Mouse (Mus musculus): ENCODE data around the gene Slc25a34.

Gene Slc25a34

DNA sequence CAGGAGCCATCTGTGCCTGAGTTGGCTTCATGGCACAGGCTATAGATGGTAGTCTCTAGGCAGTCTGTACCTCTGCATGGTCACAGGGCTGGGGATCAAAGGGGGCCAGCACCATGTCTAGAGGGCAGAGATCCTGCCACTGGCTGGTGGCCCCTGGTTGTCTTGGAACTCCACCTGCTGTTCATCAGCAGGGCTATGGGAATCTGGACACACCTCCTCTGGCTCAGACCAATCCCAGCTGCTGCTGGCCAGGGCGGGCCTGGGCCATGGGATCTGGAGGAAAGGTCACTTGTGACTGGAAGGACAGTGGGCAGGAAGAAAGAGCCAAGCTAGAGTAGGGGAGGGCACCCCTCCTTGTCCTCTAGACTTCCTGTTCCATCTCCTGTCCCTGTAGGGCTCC is at the start of gene Slc25a34:
TSS of gene Slc25a34 (minus strand) at position 156 of the 400 bp plus-strand sequence.
- no peak for DNase-seq

- DNase-seq: no peak
These were observed 48.7 kb upstream of the Slc25a34 start for GRCm38 (mm10) chr4:141672325-141672724.

- DNase-seq: no peak
These were observed 47.8 kb upstream of the Slc25a34 start for GRCm38 (mm10) chr4:141671389-141671788.

GRCm38 (mm10) chr4:141669898-141670712 is 46.5 kb upstream of the Slc25a34 start:
- no peak for DNase-seq

DNA sequence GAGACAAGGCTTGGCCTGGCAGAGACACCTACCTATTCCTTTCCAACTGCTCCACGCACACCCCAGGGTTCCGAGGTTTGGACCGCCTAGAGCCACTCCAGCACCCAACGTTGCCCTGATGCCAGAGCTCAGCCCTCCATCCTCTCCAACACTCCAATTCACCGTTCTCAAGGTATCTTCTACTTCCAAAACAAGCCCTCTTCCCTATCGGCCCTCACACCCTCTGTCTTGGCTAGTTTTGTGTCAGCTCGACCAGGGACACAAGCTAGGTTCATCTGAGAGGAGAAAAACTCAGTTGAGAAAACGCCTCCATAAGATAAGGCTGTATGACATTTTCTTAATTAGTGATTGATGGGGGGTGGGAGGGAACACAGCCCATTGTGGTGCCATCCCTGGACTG is 41.2 kb upstream of the Slc25a34 start, which contains the start of gene Plekhm2:
TSS of gene Plekhm2 (minus strand) at position 101 of the 400 bp plus-strand sequence.
- DNase-seq: no peak

- peak; percentile 69 for DNase-seq
These were observed 40.6 kb upstream of the Slc25a34 start for GRCm38 (mm10) chr4:141664011-141664745.

GRCm38 (mm10) chr4:141663122-141663931 is 39.7 kb upstream of the Slc25a34 start:
- peak; percentile 45 for DNase-seq

- no peak for DNase-seq
These were observed 37.3 kb upstream of the Slc25a34 start for GRCm38 (mm10) chr4:141660884-141661283.

DNA sequence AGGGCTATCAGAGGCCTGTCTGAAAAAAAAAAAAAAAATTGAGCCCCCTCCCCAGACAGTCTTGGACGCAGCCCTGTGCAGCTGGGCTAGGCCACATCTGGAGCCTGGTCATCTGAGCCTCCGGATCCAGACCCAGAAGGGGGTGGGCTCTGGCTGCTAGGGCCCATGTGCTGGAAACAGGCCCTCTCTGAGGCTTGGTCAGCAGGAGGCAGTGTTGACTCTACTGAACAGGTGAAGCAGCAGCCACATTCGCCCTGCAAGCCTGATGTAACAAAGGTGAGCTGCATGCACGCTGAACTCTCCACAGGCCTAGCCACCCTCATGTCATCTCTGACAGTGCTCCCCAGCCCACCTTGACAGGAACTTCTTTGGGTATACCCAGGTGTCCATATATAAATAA is 36.1 kb upstream of the Slc25a34 start:
- no peak for DNase-seq

DNA sequence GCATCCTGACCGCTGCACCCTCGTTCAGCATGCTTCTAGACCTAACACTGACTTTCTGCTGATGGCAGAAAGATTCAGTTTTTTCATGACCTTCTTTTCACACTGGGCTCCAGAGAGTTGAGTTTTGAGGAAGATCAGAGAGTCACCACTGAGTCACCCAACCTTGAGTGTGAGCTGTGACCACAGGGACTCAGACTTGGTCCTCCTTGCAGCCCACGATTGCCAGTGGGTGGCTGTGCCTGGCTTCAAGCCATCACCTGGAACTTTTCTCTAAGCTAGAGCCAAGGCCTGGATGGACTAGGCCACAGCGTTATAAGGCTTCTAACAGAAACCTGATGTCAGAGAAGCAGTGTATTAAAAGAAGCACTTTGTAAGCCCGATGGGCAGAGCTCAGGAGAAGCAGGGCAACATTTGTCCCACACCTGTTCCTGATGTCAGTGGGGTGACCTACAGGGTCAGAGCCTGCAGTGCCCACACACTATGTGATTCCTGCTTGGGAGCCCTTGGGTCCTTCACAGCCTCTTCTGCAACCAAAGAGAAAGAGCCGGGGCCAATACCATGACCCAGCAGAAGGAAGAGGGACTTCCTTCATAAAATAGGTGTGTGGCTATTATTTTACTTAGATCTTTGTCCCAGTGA is 35.3 kb upstream of the Slc25a34 start:
- DNase-seq: no peak

GRCm38 (mm10) chr4:141656932-141657331 is 33.3 kb upstream of the Slc25a34 start:
- no peak for DNase-seq

DNA sequence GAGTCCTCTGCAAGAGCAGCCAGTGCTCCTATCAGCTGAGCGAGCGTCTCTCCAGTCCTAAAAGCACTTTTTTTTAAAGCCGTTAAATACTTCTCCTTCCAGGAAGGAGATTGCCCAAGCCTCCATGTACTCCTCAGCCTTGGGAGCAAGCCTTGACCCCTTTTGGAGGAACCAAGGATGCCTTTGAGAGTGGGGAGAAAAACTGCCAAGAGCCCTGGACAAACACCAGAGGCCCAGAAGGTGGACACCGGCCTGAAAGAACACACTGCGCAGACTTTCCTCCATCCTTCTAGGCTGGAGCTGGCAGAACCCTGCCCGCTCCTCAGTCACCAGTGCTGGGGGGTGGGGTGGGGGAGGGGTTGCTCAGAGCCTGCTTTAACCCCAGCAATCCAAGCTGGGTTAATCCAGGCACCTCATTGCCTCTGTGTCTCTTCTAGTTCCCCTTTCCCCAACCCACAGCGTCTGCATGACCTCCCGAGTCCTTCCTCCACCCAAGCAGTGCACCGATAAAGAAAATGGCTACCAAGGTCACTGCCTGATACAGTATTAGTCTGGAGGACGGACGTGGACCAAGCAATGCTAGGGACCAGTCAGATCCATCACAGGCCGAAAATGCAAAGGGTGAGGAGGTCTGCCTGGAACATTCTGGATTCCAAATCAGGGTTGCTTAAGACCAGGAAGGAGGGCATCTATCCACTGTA is 32.4 kb upstream of the Slc25a34 start:
- DNase-seq: no peak

DNA sequence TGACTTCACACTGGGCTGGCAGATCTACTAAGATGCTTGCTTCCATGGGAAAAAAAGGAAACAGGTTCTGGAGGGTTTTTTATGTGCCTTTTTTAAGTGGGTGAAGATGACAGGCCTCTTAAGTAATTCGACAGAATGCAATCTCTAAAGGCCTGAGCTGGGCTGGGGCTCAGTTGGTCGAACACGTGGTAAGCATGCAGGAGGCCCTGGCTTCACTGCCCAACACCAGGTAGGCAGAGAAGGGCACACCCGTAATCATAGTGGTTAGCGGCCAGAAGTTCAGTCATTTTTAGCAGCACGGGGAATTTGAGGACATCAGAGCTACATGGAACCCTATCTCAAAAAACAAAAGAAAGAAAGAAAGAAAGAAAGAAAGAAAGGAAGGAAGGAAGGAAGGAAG is 30.9 kb upstream of the Slc25a34 start:
- no peak for DNase-seq

GRCm38 (mm10) chr4:141653813-141654212 is 30.2 kb upstream of the Slc25a34 start:
- DNase-seq: no peak

DNA sequence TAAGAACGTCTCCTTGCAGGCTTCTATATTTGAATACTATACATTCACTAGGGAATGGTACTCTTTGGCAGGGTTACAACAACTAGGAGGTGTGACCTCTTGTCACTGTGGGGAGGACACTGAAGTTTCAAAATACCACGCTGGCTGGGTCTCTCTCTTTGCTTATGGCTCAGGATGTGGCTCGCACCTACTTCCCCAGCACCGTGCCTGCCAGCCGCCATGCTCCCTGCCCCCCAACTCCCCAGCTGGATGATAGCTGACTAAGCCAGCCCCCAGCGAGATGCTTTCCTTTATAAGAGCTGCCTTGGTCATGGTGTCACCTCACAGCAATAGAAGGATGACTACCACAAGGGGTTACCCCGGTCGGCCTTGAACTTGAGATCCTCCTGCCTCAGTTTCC is 29.4 kb upstream of the Slc25a34 start:
- DNase-seq: no peak

GRCm38 (mm10) chr4:141651944-141652343 is 28.3 kb upstream of the Slc25a34 start:
- no peak for DNase-seq

DNA sequence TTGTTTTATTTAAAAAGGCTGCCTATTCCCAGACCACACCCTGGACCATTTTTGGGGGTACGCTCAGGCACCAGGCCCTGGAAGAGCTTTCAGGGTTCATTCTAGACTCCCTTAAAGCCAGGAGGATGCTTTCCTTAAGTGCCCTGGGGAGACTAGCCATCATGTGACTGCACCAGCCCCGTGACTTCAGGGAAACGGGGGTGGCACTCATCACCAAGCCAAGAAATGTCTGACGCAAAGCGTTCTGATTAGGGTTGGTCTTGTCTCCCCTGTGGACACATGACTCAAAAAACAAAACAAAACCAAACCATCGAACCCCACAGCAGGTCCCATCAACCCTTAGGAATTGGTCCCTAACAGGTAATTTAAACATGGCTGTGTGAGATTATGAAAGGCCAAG is 27.7 kb upstream of the Slc25a34 start:
- DNase-seq: no peak

GRCm38 (mm10) chr4:141649244-141649643 is 25.6 kb upstream of the Slc25a34 start:
- DNase-seq: peak; percentile 67

DNA sequence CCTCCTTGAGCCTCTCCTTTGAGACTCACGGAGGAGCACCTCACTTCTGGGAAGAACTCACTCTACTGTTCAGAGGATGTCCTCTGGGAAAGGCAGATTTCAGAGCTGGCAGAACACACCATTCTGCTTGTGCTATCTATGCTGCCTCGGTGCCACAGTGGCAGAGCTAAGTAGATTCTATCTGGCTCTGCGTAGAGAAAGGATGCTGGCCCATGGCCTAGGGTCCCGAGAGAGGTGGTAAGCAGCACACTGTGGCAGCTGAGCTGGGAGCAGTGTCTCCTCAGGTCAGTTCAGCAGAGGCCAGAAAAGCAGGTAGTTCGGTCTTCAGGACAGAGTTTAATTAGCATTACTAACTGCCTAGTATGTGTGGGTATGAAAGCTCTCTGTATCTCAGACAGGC is 24.6 kb upstream of the Slc25a34 start:
- no peak for DNase-seq

DNA sequence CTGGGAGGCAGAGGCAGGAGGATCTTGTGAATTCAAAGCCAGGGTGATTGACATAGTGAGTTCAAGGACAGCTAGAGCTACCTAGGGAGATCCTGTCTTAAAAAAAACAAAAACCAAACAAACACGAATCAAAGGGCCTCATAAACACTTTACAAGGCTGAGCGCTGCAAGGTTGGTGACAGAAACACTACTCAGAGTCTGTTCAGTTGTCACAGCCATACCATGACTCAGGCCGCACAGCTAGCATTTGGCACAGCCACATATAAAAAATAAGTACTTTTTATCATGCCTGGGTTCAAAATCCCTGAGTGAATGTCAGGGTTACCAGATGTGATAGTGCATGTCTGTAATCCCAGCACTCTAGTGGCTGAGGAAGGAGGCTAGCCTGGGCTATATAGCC is 23.6 kb upstream of the Slc25a34 start:
- no peak for DNase-seq

- no peak for DNase-seq
These were observed 22.4 kb upstream of the Slc25a34 start for GRCm38 (mm10) chr4:141645988-141646387.

All from right cerebral cortex, postnatal 4 days (tissue).